Mouse (Mus musculus) midbrain, embryonic 12.5 days (tissue): ENCODE results near the gene Timm8a1. TPM values are rescaled to one million over a fixed set of nuclear protein-coding genes. Genes with fewer than 3 reads are reported as not detected.

Source experiments
- ATAC-seq: fragments of 200-750 bp; cut with Nextera tagmentation; 2 replicates; pipeline ENCODE4 v1.8.0; 2017; ENCODE audit warnings: low read depth, moderate TSS enrichment, moderate library complexity; ENCODE audit not compliant: low FRiP score
- H3K27ac ChIP-seq: fragments of 300-500 bp; sonication (generic); replicated peaks from 2 replicates; pipeline ENCODE4 v1.5.1; 2016; ENCODE audit warnings: mild to moderate bottlenecking
- H3K27me3 ChIP-seq: fragments of 300-500 bp; sonication (generic); 2 replicates; pipeline ENCODE4 v1.6.1; 2016; ENCODE audit warnings: mild to moderate bottlenecking
- H3K36me3 ChIP-seq: fragments of 300-500 bp; sonication (generic); 2 replicates; pipeline ENCODE4 v1.6.1; 2016
- H3K4me1 ChIP-seq: fragments of 300-500 bp; sonication (generic); 2 replicates; pipeline ENCODE4 v1.6.1; 2016
- H3K4me2 ChIP-seq: fragments of 300-500 bp; sonication (generic); replicated peaks from 2 replicates; pipeline ENCODE4 v1.6.1; 2016; ENCODE audit warnings: mild to moderate bottlenecking, moderate library complexity
- H3K4me3 ChIP-seq: fragments of 300-500 bp; sonication (generic); 2 replicates; pipeline ENCODE4 v1.5.1; 2016; ENCODE audit warnings: mild to moderate bottlenecking
- H3K9ac ChIP-seq: fragments of 300-500 bp; sonication (generic); replicated peaks from 2 replicates; pipeline ENCODE4 v1.6.1; 2016; ENCODE audit warnings: mild to moderate bottlenecking, moderate library complexity
- H3K9me3 ChIP-seq: fragments of 300-500 bp; sonication (generic); 2 replicates; pipeline ENCODE4 v1.6.1; 2016; ENCODE audit warnings: mild to moderate bottlenecking
- WGBS: fragments of 180-500 bp; shearing (Covaris S2); methylation state at CpG from one replicate; pipeline ENCODE4 v1.1.7; 2016; 5-methylcytosine and 5-hydroxymethylcytosine counted together
- polyA plus RNA-seq: library from polyadenylated mRNA; unstranded; fragments of >200 nt; fragmentation: Nextera tagmentation; extraction: Ambion mirVana; gene quantifications from 2 replicates; pipeline ENCODE4 v1.2.1, GENCODE M21; 2016

Gene Timm8a1
- polyA plus RNA-seq, 1 experiment from 2014 or later = 49.5 TPM

- Histone ChIP-seq H3K36me3 (no peaks in the 10 kb centered on the region), H3K9me3 (no peaks in the 10 kb centered on the region), H3K4me1 (no peaks in the 10 kb centered on the region), H3K4me2 (no peak overlapping the region), H3K4me3 (no peak overlapping the region), H3K27me3 (no peaks in the 10 kb centered on the region; the same call in 1 of the 2 replicates), H3K27ac (no peak overlapping the region), H3K9ac (no peak overlapping the region)
- ATAC-seq = no peak
- WGBS = 50% methylated on average over 1 of the region's 2 CpGs
Measured at GRCm38 (mm10) chrX:134509473-134509872, 32.2 kb downstream of the Timm8a1 start.

GRCm38 (mm10) chrX:134507977-134508376, 33.7 kb downstream of the Timm8a1 start:
- Histone ChIP-seq H3K4me3 (no peak overlapping the region), H3K27me3 (no peaks in the 10 kb centered on the region), H3K36me3 (no peaks in the 10 kb centered on the region), H3K27ac (no peak overlapping the region), H3K4me1 (no peaks in the 10 kb centered on the region), H3K9me3 (no peaks in the 10 kb centered on the region), H3K4me2 (no peak overlapping the region), H3K9ac (no peak overlapping the region)
- 66% methylated on average over 6 of the region's 6 CpGs for WGBS
- no peak for ATAC-seq

GRCm38 (mm10) chrX:134500651-134501050, 41.0 kb downstream of the Timm8a1 start:
- no peaks in the 10 kb centered on the region for H3K4me1 ChIP-seq
- no peak overlapping the region for H3K9ac ChIP-seq
- no peak overlapping the region for H3K27ac ChIP-seq
- no peak for ATAC-seq
- H3K9me3 ChIP-seq = no peaks in the 10 kb centered on the region
- 84% methylated on average over 8 of the region's 8 CpGs for WGBS
- H3K36me3 ChIP-seq = no peaks in the 10 kb centered on the region
- H3K27me3 ChIP-seq = no peaks in the 10 kb centered on the region
- no peak overlapping the region for H3K4me3 ChIP-seq
- H3K4me2 ChIP-seq = no peak overlapping the region

Other genes starting within 250 kb of the Timm8a1 start
- 40.4 and 45.7 TPM in 2 replicates for gene Tmem35a, start 246.6 kb downstream of the Timm8a1 start, polyA plus RNA-seq
- gene Cenpi, start 233.8 kb downstream of the Timm8a1 start, polyA plus RNA-seq = 21.7 and 25.0 TPM in 2 replicates
- gene Drp2, start 137.3 kb downstream of the Timm8a1 start, polyA plus RNA-seq = 13.9 and 16.4 TPM in 2 replicates
- gene Taf7l, start 65.4 kb downstream of the Timm8a1 start, polyA plus RNA-seq = not detected in 2 replicates
- gene Btk, start 41.7 kb upstream of the Timm8a1 start, polyA plus RNA-seq = 1.1 and 1.2 TPM in 2 replicates
- gene Rpl36a, start 43.8 kb upstream of the Timm8a1 start, polyA plus RNA-seq = 229 and 268 TPM in 2 replicates
- 4.5 TPM in 2 replicates for gene Gla, start 59.3 kb upstream of the Timm8a1 start, polyA plus RNA-seq
- 186 and 202 TPM in 2 replicates for gene Hnrnph2, start 59.3 kb upstream of the Timm8a1 start, polyA plus RNA-seq
- 7.3 and 9.1 TPM in 2 replicates for gene Armcx4, start 144.7 kb upstream of the Timm8a1 start, polyA plus RNA-seq
- 67.1 and 68.8 TPM in 2 replicates for gene Armcx1, start 176.1 kb upstream of the Timm8a1 start, polyA plus RNA-seq
- gene Armcx6, start 209.6 kb upstream of the Timm8a1 start, polyA plus RNA-seq = 22.3 and 24.5 TPM in 2 replicates
- gene Armcx3, start 214.7 kb upstream of the Timm8a1 start, polyA plus RNA-seq = 56.6 and 60.5 TPM in 2 replicates